Comparison of ENCODE assay signal across 24 mouse cellular contexts in the genomic region with DNA sequence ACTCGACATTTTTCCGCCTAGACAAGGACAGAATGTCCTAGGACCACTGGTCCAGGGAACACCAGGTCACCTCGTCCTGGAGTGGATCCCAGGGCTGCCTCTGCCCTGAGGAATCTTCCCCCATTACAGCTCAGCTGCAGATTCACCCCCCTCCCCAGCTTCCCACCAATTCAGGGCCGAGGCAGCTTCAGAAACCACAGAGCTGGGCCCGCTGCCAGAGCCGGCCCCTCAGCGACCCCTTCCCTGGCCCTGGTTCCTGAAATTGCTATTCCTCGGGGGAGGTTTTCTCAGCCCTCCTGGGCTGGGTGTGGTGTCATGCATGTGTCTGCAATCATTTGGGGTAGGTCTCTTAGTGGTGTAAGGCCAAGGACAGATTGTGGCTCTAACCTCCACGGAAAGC. TPM values are rescaled to one million over a fixed set of nuclear protein-coding genes. Genes with fewer than 3 reads are reported as not detected.
DNase-seq lines count a peak whose midpoint lies in the region; ATAC-seq and TF ChIP-seq lines count a peak whose summit lies in the region.
"Had no signal": no experiment of that assay in that cellular context is flagged by ENCODE, and none has a peak within 500 bp of the region (broad histone marks: within the 10 kb centered on the region; RNA-seq: fewer than 3 reads in every experiment).

No protein-coding gene starts in this region.

- TF ChIP-seq CTCF in kidney, postnatal 0 days (IDR thresholded peaks at IDR 0.05; ENCODE audit: low read depth), result no peak

- no peak overlapping the region for H3K4me2 ChIP-seq in kidney, postnatal 0 days (ENCODE audit: low read length)
- no peak overlapping the region for H3K4me2 ChIP-seq in kidney, embryonic 14.5 days (replicated peaks; ENCODE audit: low read depth, low read length)
- no peak overlapping the region for H3K4me2 ChIP-seq in midbrain, embryonic 14.5 days (ENCODE audit: low read length)
- no peak overlapping the region for H3K4me2 ChIP-seq in midbrain, embryonic 13.5 days (replicated peaks)
- no peak overlapping the region for H3K4me2 ChIP-seq in embryonic facial prominence, embryonic 15.5 days (replicated peaks)
- no peak overlapping the region for H3K4me2 ChIP-seq in hindbrain, embryonic 13.5 days
- H3K4me2 ChIP-seq: heart, embryonic 11.5 days; hindbrain, embryonic 15.5 days; intestine, embryonic 15.5 days; midbrain, embryonic 12.5 days had no signal

- no peaks in the 10 kb centered on the region for H3K9me3 ChIP-seq in kidney, postnatal 0 days (replicated peaks; ENCODE audit: low read length)
- no peaks in the 10 kb centered on the region for H3K9me3 ChIP-seq in kidney, embryonic 14.5 days (ENCODE audit: control insufficient read depth, low read length)
- H3K9me3 ChIP-seq in midbrain, embryonic 14.5 days (ENCODE audit: control insufficient read depth, low read length), result no peaks in the 10 kb centered on the region
- H3K9me3 ChIP-seq in midbrain, embryonic 13.5 days, result no peaks in the 10 kb centered on the region
- no peaks in the 10 kb centered on the region for H3K9me3 ChIP-seq in embryonic facial prominence, embryonic 15.5 days (replicated peaks)
- H3K9me3 ChIP-seq in hindbrain, embryonic 13.5 days, result no peaks in the 10 kb centered on the region
- H3K9me3 ChIP-seq: G1E; hindbrain, embryonic 15.5 days; intestine, embryonic 15.5 days; midbrain, embryonic 12.5 days had no signal

- no peaks in the 10 kb centered on the region for H3K4me1 ChIP-seq in kidney, postnatal 0 days (replicated peaks; ENCODE audit: insufficient read depth, low read length)
- 0 out of 2 replicates have a peak, but pooled peaks cover 3% of the 10 kb centered on the region for H3K4me1 ChIP-seq in kidney, embryonic 14.5 days (ENCODE audit: control insufficient read depth, insufficient read depth, low read length)
- H3K4me1 ChIP-seq in midbrain, embryonic 14.5 days (ENCODE audit: control insufficient read depth, insufficient read depth, low read length), result no peaks in the 10 kb centered on the region; the same call in 1 of the 2 replicates
- H3K4me1 ChIP-seq in midbrain, embryonic 13.5 days (replicated peaks), result peaks cover 14% of the 10 kb centered on the region
- H3K4me1 ChIP-seq in embryonic facial prominence, embryonic 15.5 days, result peaks cover 30% of the 10 kb centered on the region
- peaks cover 26% of the 10 kb centered on the region for H3K4me1 ChIP-seq in hindbrain, embryonic 13.5 days (replicated peaks)

- H3K36me3 ChIP-seq in kidney, postnatal 0 days (ENCODE audit: insufficient read depth, low read length), result no peaks in the 10 kb centered on the region
- no peaks in the 10 kb centered on the region for H3K36me3 ChIP-seq in kidney, embryonic 14.5 days (ENCODE audit: control insufficient read depth, insufficient read depth, low read length)
- H3K36me3 ChIP-seq in midbrain, embryonic 14.5 days (ENCODE audit: control insufficient read depth, insufficient read depth, low read length), result no peaks in the 10 kb centered on the region
- H3K36me3 ChIP-seq in midbrain, embryonic 13.5 days, result no peaks in the 10 kb centered on the region
- no peaks in the 10 kb centered on the region for H3K36me3 ChIP-seq in embryonic facial prominence, embryonic 15.5 days
- H3K36me3 ChIP-seq in hindbrain, embryonic 13.5 days, result no peaks in the 10 kb centered on the region
- H3K36me3 ChIP-seq: G1E; hindbrain, embryonic 15.5 days; intestine, embryonic 15.5 days; midbrain, embryonic 12.5 days had no signal

- DNase-seq in kidney, postnatal 0 days (ENCODE audit: low spot score), result peak; percentile 36
- DNase-seq in midbrain, embryonic 14.5 days, result peak; percentile 22
- DNase-seq in thymus, postnatal 0 days (ENCODE audit: low spot score), result no peak
- DNase-seq: adrenal gland, postnatal 36 days; cerebellum, adult 2 months; cerebellum, postnatal 36 days; kidney, adult 9 months; layer of hippocampus, adult 9-11 months; lung, postnatal 36 days; right cerebral cortex, postnatal 4 days; thymus, postnatal 25 days had no signal

- ATAC-seq in kidney, postnatal 0 days (replicated peaks; ENCODE audit: low FRiP score, low read depth), result no peak
- no peak for ATAC-seq in kidney, embryonic 14.5 days (ENCODE audit: low FRiP score, low TSS enrichment)
- no peak for ATAC-seq in midbrain, embryonic 14.5 days (ENCODE audit: low FRiP score, low TSS enrichment)
- no peak for ATAC-seq in midbrain, embryonic 13.5 days
- ATAC-seq in embryonic facial prominence, embryonic 15.5 days (ENCODE audit: insufficient number of reproducible peaks, low FRiP score, low TSS enrichment, low read depth), result no peak
- ATAC-seq in hindbrain, embryonic 13.5 days (ENCODE audit: low FRiP score), result no peak
- ATAC-seq: CD4-positive, CD25-positive, alpha-beta regulatory T cell, adult 4 months; forebrain, embryonic 16.5 days; intestine, embryonic 15.5 days had no signal

- WGBS in kidney, postnatal 0 days, result 45% methylated on average over 9 of the region's 9 CpGs
- WGBS in kidney, embryonic 14.5 days, result 48% methylated on average over 9 of the region's 9 CpGs
- 62% methylated on average over 9 of the region's 9 CpGs for WGBS in midbrain, embryonic 14.5 days
- 66% methylated on average over 9 of the region's 9 CpGs for WGBS in midbrain, embryonic 13.5 days
- WGBS in embryonic facial prominence, embryonic 15.5 days, result 25% methylated on average over 9 of the region's 9 CpGs
- WGBS in hindbrain, embryonic 13.5 days, result 52% methylated on average over 9 of the region's 9 CpGs

- 0 out of 2 replicates have a peak, but pooled peaks cover 2% of the 10 kb centered on the region for H3K27me3 ChIP-seq in kidney, postnatal 0 days (ENCODE audit: insufficient read depth, low read length)
- H3K27me3 ChIP-seq in kidney, embryonic 14.5 days (ENCODE audit: control insufficient read depth, insufficient read depth, low read length), result no peaks in the 10 kb centered on the region
- H3K27me3 ChIP-seq in midbrain, embryonic 14.5 days (ENCODE audit: control insufficient read depth, insufficient read depth, low read length), result no peaks in the 10 kb centered on the region
- H3K27me3 ChIP-seq in midbrain, embryonic 13.5 days, result peaks cover 6% of the 10 kb centered on the region
- no peaks in the 10 kb centered on the region for H3K27me3 ChIP-seq in embryonic facial prominence, embryonic 15.5 days
- 0 out of 2 replicates have a peak, but pooled peaks cover 6% of the 10 kb centered on the region for H3K27me3 ChIP-seq in hindbrain, embryonic 13.5 days
- H3K27me3 ChIP-seq: hindbrain, embryonic 15.5 days; intestine, embryonic 15.5 days had no signal

- no peak overlapping the region for H3K9ac ChIP-seq in kidney, postnatal 0 days (ENCODE audit: low read depth, low read length)
- no peak overlapping the region for H3K9ac ChIP-seq in kidney, embryonic 14.5 days (ENCODE audit: low read depth, low read length)
- H3K9ac ChIP-seq in midbrain, embryonic 14.5 days (replicated peaks; ENCODE audit: low read length), result no peak overlapping the region
- H3K9ac ChIP-seq in midbrain, embryonic 13.5 days (replicated peaks), result no peak overlapping the region
- no peak overlapping the region for H3K9ac ChIP-seq in embryonic facial prominence, embryonic 15.5 days
- no peak overlapping the region for H3K9ac ChIP-seq in hindbrain, embryonic 13.5 days
- H3K9ac ChIP-seq: hindbrain, embryonic 15.5 days; intestine, embryonic 15.5 days; liver, embryonic 14.5 days; midbrain, embryonic 12.5 days had no signal

- H3K4me3 ChIP-seq in kidney, postnatal 0 days (replicated peaks; ENCODE audit: low read depth, low read length), result no peak overlapping the region
- no peak overlapping the region for H3K4me3 ChIP-seq in kidney, embryonic 14.5 days (ENCODE audit: low read length)
- H3K4me3 ChIP-seq in midbrain, embryonic 14.5 days (replicated peaks; ENCODE audit: low read depth, low read length), result no peak overlapping the region
- H3K4me3 ChIP-seq in midbrain, embryonic 13.5 days (replicated peaks), result no peak overlapping the region
- H3K4me3 ChIP-seq in embryonic facial prominence, embryonic 15.5 days (replicated peaks), result no peak overlapping the region
- H3K4me3 ChIP-seq in hindbrain, embryonic 13.5 days, result no peak overlapping the region
- H3K4me3 ChIP-seq: hindbrain, embryonic 15.5 days; intestine, embryonic 15.5 days; midbrain, embryonic 12.5 days; myocyte had no signal

- no peak overlapping the region for H3K27ac ChIP-seq in kidney, postnatal 0 days
- H3K27ac ChIP-seq in kidney, embryonic 14.5 days (ENCODE audit: low read depth, low read length), result no peak overlapping the region
- H3K27ac ChIP-seq in midbrain, embryonic 14.5 days (replicated peaks; ENCODE audit: low read depth, low read length), result no peak overlapping the region
- H3K27ac ChIP-seq in midbrain, embryonic 13.5 days, result no peak overlapping the region
- peak overlapping the region; percentile 9; the same call in 1 of the 2 replicates for H3K27ac ChIP-seq in embryonic facial prominence, embryonic 15.5 days (replicated peaks)
- H3K27ac ChIP-seq in hindbrain, embryonic 13.5 days, result no peak overlapping the region
- H3K27ac ChIP-seq: hindbrain, embryonic 15.5 days; intestine, embryonic 15.5 days; liver, embryonic 14.5 days; midbrain, embryonic 12.5 days had no signal

RNA-seq across cellular contexts. Expression of a gene that starts 22.5 kb away (rescaled TPM):
- polyA plus RNA-seq in kidney, postnatal 0 days (2015; fragmentation: Nextera tagmentation; extraction: Ambion mirVana), result 85.1 and 89.4 TPM in 2 replicates
- 17.4 and 27.4 TPM in 2 replicates for polyA plus RNA-seq in kidney, embryonic 14.5 days (2014; fragmentation: Nextera tagmentation; extraction: Ambion mirVana)
- polyA plus RNA-seq in midbrain, embryonic 14.5 days (2014; fragmentation: Nextera tagmentation; extraction: Ambion mirVana), result 12.6 and 14.1 TPM in 2 replicates
- polyA plus RNA-seq in midbrain, embryonic 13.5 days (2015; fragmentation: Nextera tagmentation; extraction: Ambion mirVana), result 12.6 and 16.2 TPM in 2 replicates
- polyA plus RNA-seq in embryonic facial prominence, embryonic 15.5 days (2015; fragmentation: Nextera tagmentation; extraction: Ambion mirVana), result 84.0 and 86.6 TPM in 2 replicates
- polyA plus RNA-seq in thymus, postnatal 0 days (2015; fragmentation: Nextera tagmentation; extraction: Ambion mirVana), result 153 and 157 TPM in 2 replicates
- polyA plus RNA-seq in hindbrain, embryonic 13.5 days (2015; fragmentation: Nextera tagmentation; extraction: Ambion mirVana), result 19.8 and 23.7 TPM in 2 replicates
